Mouse (Mus musculus) intestine, embryonic 14.5 days (tissue): ENCODE measurements at regions not wholly inside any gene's neighbourhood (a gene's known extent, or its start where the extent isn't known, plus 50 kb on each side); places are given as distances from the start of the nearest gene placed in this dataset.

ENCODE experiments used
- ATAC-seq: fragments of 200-750 bp; cut with Nextera tagmentation; replicated peaks from 2 replicates; pipeline ENCODE4 v1.8.0; 2017; ENCODE audit warnings: low read depth, moderate number of reproducible peaks, moderate TSS enrichment, moderate library complexity; ENCODE audit not compliant: low FRiP score, low TSS enrichment
- DNase-seq: peaks from one replicate; pipeline ENCODE4 v3.0.0-alpha.2; 2018; ENCODE audit warnings: low spot score
- H3K27ac ChIP-seq: fragments of 300-500 bp; sonication (generic); 2 replicates; pipeline ENCODE4 v1.5.1; 2014; ENCODE audit warnings: low read depth, mild to moderate bottlenecking, control low read depth
- H3K27me3 ChIP-seq: fragments of 300-500 bp; sonication (generic); replicated peaks from 2 replicates; pipeline ENCODE4 v1.6.1; 2014; ENCODE audit warnings: low read length, control low read depth; ENCODE audit not compliant: control insufficient read depth, insufficient read depth
- H3K36me3 ChIP-seq: fragments of 300-500 bp; sonication (generic); 2 replicates; pipeline ENCODE4 v1.6.1; 2014; ENCODE audit warnings: low read length, control low read depth; ENCODE audit not compliant: control insufficient read depth, insufficient read depth
- H3K4me1 ChIP-seq: fragments of 300-500 bp; sonication (generic); replicated peaks from 2 replicates; pipeline ENCODE4 v1.6.1; 2014; ENCODE audit warnings: low read length, control low read depth, mixed read lengths; ENCODE audit not compliant: control insufficient read depth, insufficient read depth
- H3K4me2 ChIP-seq: fragments of 300-500 bp; sonication (generic); 2 replicates; pipeline ENCODE4 v1.6.1; 2014; ENCODE audit warnings: low read length
- H3K4me3 ChIP-seq: fragments of 300-500 bp; sonication (generic); 2 replicates; pipeline ENCODE4 v1.5.1; 2014; ENCODE audit warnings: low read depth, low read length, control low read depth, mixed read lengths
- H3K9ac ChIP-seq: fragments of 300-500 bp; sonication (generic); 2 replicates; pipeline ENCODE4 v1.6.1; 2014; ENCODE audit warnings: mild to moderate bottlenecking, low read length
- H3K9me3 ChIP-seq: fragments of 300-500 bp; sonication (generic); 2 replicates; pipeline ENCODE4 v1.6.1; 2016; ENCODE audit warnings: low read length, control low read depth; ENCODE audit not compliant: control insufficient read depth
- WGBS: fragments of 180-500 bp; shearing (Covaris S2); extraction: QIAGEN DNeasy Blood & Tissue Kit; methylation state at CpG from one replicate; pipeline ENCODE4 v1.1.7; 2014; 5-methylcytosine and 5-hydroxymethylcytosine counted together

DNA sequence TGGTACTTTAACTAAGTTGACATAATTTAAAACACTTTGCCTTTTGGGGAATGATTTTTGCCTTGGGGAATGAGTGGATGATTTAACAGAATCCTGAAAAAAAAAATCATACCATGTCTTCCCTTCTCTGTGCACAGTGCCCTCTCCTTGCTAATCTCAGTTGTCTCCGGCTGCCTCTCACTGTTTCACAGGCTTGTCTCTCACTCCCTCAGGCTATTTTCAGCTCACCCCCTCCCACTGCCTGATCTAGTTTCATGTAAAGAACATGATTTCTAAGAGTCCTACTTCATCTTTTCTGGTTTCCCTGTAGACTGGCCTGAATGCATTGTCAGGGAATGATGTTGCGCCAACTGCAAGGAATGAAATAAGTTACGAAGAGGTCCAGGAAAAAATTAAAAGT is 231.2 kb downstream of the Brinp2 start:
- H3K27me3 ChIP-seq, result no peaks in the 10 kb centered on the region
- no peak overlapping the region for H3K9ac ChIP-seq
- no peak for ATAC-seq
- no peaks in the 10 kb centered on the region for H3K9me3 ChIP-seq
- no peak overlapping the region for H3K4me3 ChIP-seq
- no peak overlapping the region for H3K4me2 ChIP-seq
- no peak overlapping the region for H3K27ac ChIP-seq
- DNase-seq, result no peak
- H3K4me1 ChIP-seq, result no peaks in the 10 kb centered on the region
- WGBS, result 85% methylated on average over 3 of the region's 3 CpGs
- no peaks in the 10 kb centered on the region for H3K36me3 ChIP-seq

GRCm38 (mm10) chr1:158126272-158126671 is 229.9 kb downstream of the Brinp2 start:
- H3K4me2 ChIP-seq, result no peak overlapping the region
- no peaks in the 10 kb centered on the region for H3K4me1 ChIP-seq
- WGBS, result 82% methylated on average over 2 of the region's 2 CpGs
- H3K36me3 ChIP-seq, result no peaks in the 10 kb centered on the region
- no peaks in the 10 kb centered on the region for H3K9me3 ChIP-seq
- DNase-seq (no peak), ATAC-seq (no peak)
- no peaks in the 10 kb centered on the region for H3K27me3 ChIP-seq
- H3K27ac ChIP-seq, result no peak overlapping the region
- H3K4me3 ChIP-seq, result no peak overlapping the region
- no peak overlapping the region for H3K9ac ChIP-seq

DNA sequence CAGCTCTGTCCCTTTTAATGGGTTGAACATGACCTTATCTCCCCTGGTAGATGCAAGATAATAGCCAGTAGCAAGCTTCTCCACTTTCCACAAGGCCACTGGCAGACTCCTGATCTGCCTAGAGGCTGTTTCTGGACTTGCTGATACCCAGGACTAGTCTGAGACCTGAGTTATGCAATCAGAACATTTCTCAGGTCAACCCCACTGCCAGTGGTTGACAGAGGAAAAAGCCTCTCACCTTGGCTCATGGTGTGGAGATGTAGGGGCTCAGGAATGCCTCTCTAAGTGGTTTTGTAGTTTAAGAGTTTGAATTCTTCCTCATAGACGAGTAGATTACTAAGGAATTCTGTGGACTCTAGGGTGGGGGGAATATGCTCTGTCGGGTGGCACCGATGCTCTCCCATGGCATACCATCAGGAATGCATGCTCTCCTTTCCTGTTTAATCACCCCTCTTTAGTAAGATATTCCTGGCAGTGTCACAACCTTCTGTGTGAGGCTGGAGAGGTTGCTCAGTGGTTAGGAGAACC is 226.8 kb downstream of the Brinp2 start:
- Histone ChIP-seq H3K27ac (no peak overlapping the region), H3K4me2 (no peak overlapping the region), H3K36me3 (no peaks in the 10 kb centered on the region), H3K4me1 (no peaks in the 10 kb centered on the region), H3K9ac (no peak overlapping the region), H3K27me3 (no peaks in the 10 kb centered on the region), H3K4me3 (no peak overlapping the region), H3K9me3 (no peaks in the 10 kb centered on the region)
- DNase-seq (no peak), ATAC-seq (no peak)
- 78% methylated on average over 3 of the region's 3 CpGs for WGBS

GRCm38 (mm10) chr1:158147525-158147924 is 208.6 kb downstream of the Brinp2 start:
- ATAC-seq (no peak), DNase-seq (no peak)
- H3K27me3 ChIP-seq, result no peaks in the 10 kb centered on the region
- no peaks in the 10 kb centered on the region for H3K4me1 ChIP-seq
- 26% methylated on average over 3 of the region's 3 CpGs for WGBS
- no peak overlapping the region for H3K9ac ChIP-seq
- no peak overlapping the region for H3K4me3 ChIP-seq
- no peaks in the 10 kb centered on the region for H3K9me3 ChIP-seq
- H3K27ac ChIP-seq, result no peak overlapping the region
- H3K4me2 ChIP-seq, result no peak overlapping the region
- H3K36me3 ChIP-seq, result no peaks in the 10 kb centered on the region

DNA sequence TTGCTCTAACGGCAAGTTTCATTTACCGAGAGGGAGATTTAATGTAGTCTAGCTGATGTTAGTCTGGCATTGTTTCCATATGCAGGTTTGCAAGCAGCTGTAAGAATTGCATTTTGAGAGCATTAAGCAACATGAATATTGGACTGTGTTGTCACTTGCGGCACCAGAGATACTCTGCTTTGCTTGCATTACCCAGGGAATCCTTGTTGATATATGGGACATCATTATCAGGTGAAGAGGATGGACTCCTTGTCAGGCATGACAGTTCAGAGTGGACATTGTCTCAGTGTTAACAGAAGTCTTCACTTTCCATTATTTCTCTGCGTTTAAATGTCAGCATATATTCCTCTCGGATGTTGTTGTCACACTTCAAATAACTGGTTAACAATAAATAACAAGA is 208.1 kb downstream of the Brinp2 start:
- H3K27me3 ChIP-seq, result no peaks in the 10 kb centered on the region
- H3K4me1 ChIP-seq, result no peaks in the 10 kb centered on the region
- 87% methylated on average over 5 of the region's 5 CpGs for WGBS
- H3K27ac ChIP-seq, result no peak overlapping the region
- no peak overlapping the region for H3K9ac ChIP-seq
- no peak overlapping the region for H3K4me2 ChIP-seq
- ATAC-seq (no peak), DNase-seq (no peak)
- H3K4me3 ChIP-seq, result no peak overlapping the region
- H3K36me3 ChIP-seq, result no peaks in the 10 kb centered on the region
- H3K9me3 ChIP-seq, result no peaks in the 10 kb centered on the region

DNA sequence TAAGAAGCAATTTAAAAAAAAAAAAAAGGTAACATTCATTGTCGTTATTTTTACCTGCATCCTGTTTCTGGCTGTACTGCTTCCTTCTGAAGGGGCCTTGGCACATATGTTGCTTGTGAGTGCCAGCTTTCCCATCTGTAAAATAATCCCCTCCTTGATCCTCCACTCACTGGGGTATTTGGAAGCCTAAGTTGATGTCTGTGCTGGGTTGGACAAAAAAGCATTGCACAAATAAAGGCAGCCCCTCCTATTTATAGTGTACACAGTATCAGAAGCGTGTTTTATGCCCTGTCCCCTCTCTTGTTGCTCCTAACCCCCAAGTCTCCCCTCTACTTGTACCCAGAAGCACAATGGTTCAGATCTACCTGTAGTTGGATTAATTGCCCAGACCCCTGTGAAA is 195.0 kb downstream of the Brinp2 start:
- Histone ChIP-seq H3K4me2 (no peak overlapping the region), H3K4me3 (no peak overlapping the region), H3K27me3 (no peaks in the 10 kb centered on the region), H3K4me1 (no peaks in the 10 kb centered on the region), H3K9me3 (no peaks in the 10 kb centered on the region), H3K27ac (no peak overlapping the region), H3K9ac (no peak overlapping the region), H3K36me3 (no peaks in the 10 kb centered on the region)
- WGBS, result 69% methylated on average over 2 of the region's 2 CpGs
- ATAC-seq (no peak), DNase-seq (no peak)

- no peak overlapping the region for H3K4me2 ChIP-seq
- 71% methylated on average over 6 of the region's 6 CpGs for WGBS
- H3K9ac ChIP-seq, result no peak overlapping the region
- H3K4me3 ChIP-seq, result no peak overlapping the region
- DNase-seq, result no peak
- H3K9me3 ChIP-seq, result no peaks in the 10 kb centered on the region
- no peak for ATAC-seq
- no peaks in the 10 kb centered on the region for H3K4me1 ChIP-seq
- H3K27ac ChIP-seq, result no peak overlapping the region
- no peaks in the 10 kb centered on the region for H3K36me3 ChIP-seq
- no peaks in the 10 kb centered on the region for H3K27me3 ChIP-seq
Observed at GRCm38 (mm10) chr1:158161533-158161932, 194.6 kb downstream of the Brinp2 start.

- Histone ChIP-seq H3K27ac (no peak overlapping the region), H3K9me3 (no peaks in the 10 kb centered on the region), H3K4me2 (no peak overlapping the region), H3K36me3 (no peaks in the 10 kb centered on the region), H3K27me3 (no peaks in the 10 kb centered on the region), H3K9ac (no peak overlapping the region), H3K4me3 (no peak overlapping the region), H3K4me1 (no peaks in the 10 kb centered on the region)
- ATAC-seq (no peak), DNase-seq (no peak)
Observed at GRCm38 (mm10) chr1:158163411-158163810, 192.7 kb downstream of the Brinp2 start.

- 64% methylated on average over 3 of the region's 3 CpGs for WGBS
- H3K36me3 ChIP-seq, result no peaks in the 10 kb centered on the region
- no peak overlapping the region for H3K9ac ChIP-seq
- no peaks in the 10 kb centered on the region for H3K9me3 ChIP-seq
- no peak overlapping the region for H3K27ac ChIP-seq
- no peaks in the 10 kb centered on the region for H3K4me1 ChIP-seq
- no peak overlapping the region for H3K4me2 ChIP-seq
- ATAC-seq (no peak), DNase-seq (no peak)
- no peak overlapping the region for H3K4me3 ChIP-seq
- no peaks in the 10 kb centered on the region for H3K27me3 ChIP-seq
Observed at GRCm38 (mm10) chr1:158170006-158170405, 186.1 kb downstream of the Brinp2 start.
